Mouse (Mus musculus): ENCODE measurements around the gene Samd13. TPM values are rescaled to one million over a fixed set of nuclear protein-coding genes. Genes with fewer than 3 reads are reported as not detected.

Gene Samd13
- polyA plus RNA-seq, 1 experiment from 2014 or later, result 1.2 TPM

DNA sequence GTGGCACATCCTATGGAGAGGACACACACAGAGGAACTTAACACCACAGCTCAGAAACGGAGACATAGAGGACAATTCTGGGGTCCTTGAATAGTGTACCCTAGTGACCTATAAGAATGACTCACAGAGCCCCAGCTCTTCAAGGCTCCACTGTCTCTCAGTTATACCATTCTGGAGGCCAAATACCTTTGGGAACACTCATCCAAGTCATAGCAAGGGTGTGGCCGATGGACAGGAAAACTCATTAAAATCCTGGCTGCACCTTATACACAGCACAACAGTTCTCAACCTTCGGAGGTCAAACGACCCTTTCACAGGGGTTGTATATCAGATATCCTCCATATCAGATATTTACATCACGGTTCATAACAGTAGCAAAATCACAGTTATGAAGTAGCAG is 52.9 kb downstream of the Samd13 start:
- no peak overlapping the region for H3K9ac ChIP-seq (ENCODE audit: low read depth, low read length)
- no peak overlapping the region for H3K4me2 ChIP-seq (replicated peaks; ENCODE audit: low read depth, low read length)
- no peak overlapping the region for H3K4me3 ChIP-seq (ENCODE audit: low read length)
- H3K27ac ChIP-seq (ENCODE audit: low read depth, low read length), result no peak overlapping the region
- ATAC-seq (ENCODE audit: low FRiP score, low TSS enrichment), result no peak
- H3K36me3 ChIP-seq (ENCODE audit: control insufficient read depth, insufficient read depth, low read length), result no peaks in the 10 kb centered on the region
- no peaks in the 10 kb centered on the region for H3K27me3 ChIP-seq (ENCODE audit: control insufficient read depth, insufficient read depth, low read length)
- H3K4me1 ChIP-seq (ENCODE audit: control insufficient read depth, insufficient read depth, low read length), result peaks cover 12% of the 10 kb centered on the region
- WGBS, result 76% methylated on average over 5 of the region's 5 CpGs
- no peaks in the 10 kb centered on the region for H3K9me3 ChIP-seq (ENCODE audit: control insufficient read depth, low read length)

DNA sequence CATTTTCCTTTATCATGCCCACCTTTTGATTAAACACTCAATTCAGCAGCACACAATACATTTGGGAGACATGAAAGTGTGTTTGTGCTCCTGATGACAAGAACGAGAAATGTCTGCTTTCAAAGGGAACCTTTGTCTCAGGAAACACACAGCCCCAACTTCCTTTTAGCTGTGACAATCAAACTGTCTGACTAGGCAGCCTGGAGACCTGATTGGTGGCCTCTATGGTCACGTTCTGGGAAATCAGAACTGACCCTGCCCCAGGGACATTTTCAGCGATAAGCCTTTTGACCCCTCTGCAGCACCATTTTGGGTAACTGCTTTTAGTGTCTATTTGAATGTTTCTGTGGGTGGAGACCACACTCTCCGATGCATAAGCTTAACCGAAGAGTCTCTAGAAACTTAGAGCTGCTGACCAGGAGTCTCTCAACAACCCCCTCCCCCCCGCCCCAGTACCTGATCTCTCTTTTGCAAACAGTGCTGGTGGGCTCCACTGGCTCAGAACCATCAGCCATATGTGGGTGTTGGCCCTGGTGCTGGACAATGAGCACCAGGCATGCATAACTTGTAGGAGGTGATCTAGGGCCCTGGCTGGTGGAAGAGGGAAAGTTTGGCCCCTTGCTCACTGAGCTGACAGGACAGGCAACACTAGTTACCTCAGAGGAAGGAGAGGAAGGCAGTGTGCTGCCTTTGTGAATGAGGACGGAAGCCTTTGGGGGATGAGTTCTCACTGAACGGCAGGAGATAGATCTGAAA is 57.0 kb downstream of the Samd13 start:
- Histone ChIP-seq H3K27me3 (ENCODE audit: control insufficient read depth, insufficient read depth, low read length) (no peaks in the 10 kb centered on the region), H3K4me3 (ENCODE audit: low read length) (no peak overlapping the region), H3K36me3 (ENCODE audit: control insufficient read depth, insufficient read depth, low read length) (no peaks in the 10 kb centered on the region), H3K9me3 (ENCODE audit: control insufficient read depth, low read length) (no peaks in the 10 kb centered on the region), H3K4me1 (ENCODE audit: control insufficient read depth, insufficient read depth, low read length) (peaks cover 12% of the 10 kb centered on the region), H3K9ac (ENCODE audit: low read depth, low read length) (no peak overlapping the region), H3K4me2 (replicated peaks; ENCODE audit: low read depth, low read length) (no peak overlapping the region), H3K27ac (ENCODE audit: low read depth, low read length) (peak overlapping the region; percentile 19; the same call in 1 of the 2 replicates)
- ATAC-seq (ENCODE audit: low FRiP score, low TSS enrichment), result peak; percentile 91
- WGBS, result 40% methylated on average over 8 of the region's 8 CpGs

DNA sequence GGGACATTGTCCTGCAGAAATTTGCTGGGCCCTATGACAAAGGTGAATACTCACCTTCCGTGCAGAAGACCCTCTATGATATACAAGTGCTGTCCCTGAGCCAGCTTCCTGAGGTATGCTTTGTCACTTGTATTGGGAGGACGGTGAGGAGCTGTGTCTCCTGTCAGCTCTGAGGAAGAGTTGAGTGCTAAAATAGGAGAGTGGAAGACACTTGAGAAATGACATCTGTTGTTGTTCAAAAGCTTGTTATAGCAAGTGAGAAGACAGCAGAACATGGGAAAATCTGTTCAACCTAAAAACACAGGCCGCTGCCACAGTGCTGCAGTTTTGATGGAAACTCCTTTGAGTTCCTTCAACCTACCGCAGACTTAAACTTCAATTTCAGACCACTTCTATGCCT is 59.6 kb downstream of the Samd13 start:
- H3K4me1 ChIP-seq (ENCODE audit: control insufficient read depth, insufficient read depth, low read length), result peaks cover 12% of the 10 kb centered on the region
- H3K9ac ChIP-seq (ENCODE audit: low read depth, low read length), result no peak overlapping the region
- WGBS, result 84% methylated on average over 4 of the region's 4 CpGs
- H3K4me3 ChIP-seq (ENCODE audit: low read length), result no peak overlapping the region
- H3K27ac ChIP-seq (ENCODE audit: low read depth, low read length), result no peak overlapping the region
- no peaks in the 10 kb centered on the region for H3K36me3 ChIP-seq (ENCODE audit: control insufficient read depth, insufficient read depth, low read length)
- no peak for ATAC-seq (ENCODE audit: low FRiP score, low TSS enrichment)
- H3K9me3 ChIP-seq (ENCODE audit: control insufficient read depth, low read length), result no peaks in the 10 kb centered on the region
- H3K4me2 ChIP-seq (replicated peaks; ENCODE audit: low read depth, low read length), result no peak overlapping the region
- H3K27me3 ChIP-seq (ENCODE audit: control insufficient read depth, insufficient read depth, low read length), result no peaks in the 10 kb centered on the region

DNA sequence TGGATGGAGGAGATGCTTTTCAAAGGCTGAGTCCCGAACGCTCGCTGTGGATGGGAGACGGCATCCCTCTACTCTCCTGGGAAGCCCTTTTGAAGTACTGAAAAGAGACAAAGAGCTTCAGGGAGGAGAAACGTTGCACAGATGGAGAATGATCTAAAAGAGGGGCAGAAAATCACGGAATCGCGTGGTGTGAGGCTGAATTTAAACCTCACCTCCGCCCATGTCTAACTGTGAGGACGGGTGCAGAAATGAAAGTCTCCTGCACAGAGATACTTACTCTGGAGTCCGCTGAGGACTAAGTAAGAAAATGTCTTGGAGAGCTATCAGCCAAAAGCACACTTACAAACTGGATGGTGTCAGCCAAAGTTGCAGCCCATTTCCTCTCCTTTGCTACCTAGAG is 63.4 kb downstream of the Samd13 start:
- Histone ChIP-seq H3K4me1 (ENCODE audit: control insufficient read depth, insufficient read depth, low read length) (no peaks in the 10 kb centered on the region), H3K9me3 (ENCODE audit: control insufficient read depth, low read length) (no peaks in the 10 kb centered on the region), H3K27me3 (ENCODE audit: control insufficient read depth, insufficient read depth, low read length) (no peaks in the 10 kb centered on the region), H3K36me3 (ENCODE audit: control insufficient read depth, insufficient read depth, low read length) (no peaks in the 10 kb centered on the region), H3K4me2 (replicated peaks; ENCODE audit: low read depth, low read length) (no peak overlapping the region), H3K27ac (ENCODE audit: low read depth, low read length) (no peak overlapping the region), H3K4me3 (ENCODE audit: low read length) (no peak overlapping the region), H3K9ac (ENCODE audit: low read depth, low read length) (no peak overlapping the region)
- no peak for ATAC-seq (ENCODE audit: low FRiP score, low TSS enrichment)
- WGBS, result 83% methylated on average over 11 of the region's 11 CpGs

DNA sequence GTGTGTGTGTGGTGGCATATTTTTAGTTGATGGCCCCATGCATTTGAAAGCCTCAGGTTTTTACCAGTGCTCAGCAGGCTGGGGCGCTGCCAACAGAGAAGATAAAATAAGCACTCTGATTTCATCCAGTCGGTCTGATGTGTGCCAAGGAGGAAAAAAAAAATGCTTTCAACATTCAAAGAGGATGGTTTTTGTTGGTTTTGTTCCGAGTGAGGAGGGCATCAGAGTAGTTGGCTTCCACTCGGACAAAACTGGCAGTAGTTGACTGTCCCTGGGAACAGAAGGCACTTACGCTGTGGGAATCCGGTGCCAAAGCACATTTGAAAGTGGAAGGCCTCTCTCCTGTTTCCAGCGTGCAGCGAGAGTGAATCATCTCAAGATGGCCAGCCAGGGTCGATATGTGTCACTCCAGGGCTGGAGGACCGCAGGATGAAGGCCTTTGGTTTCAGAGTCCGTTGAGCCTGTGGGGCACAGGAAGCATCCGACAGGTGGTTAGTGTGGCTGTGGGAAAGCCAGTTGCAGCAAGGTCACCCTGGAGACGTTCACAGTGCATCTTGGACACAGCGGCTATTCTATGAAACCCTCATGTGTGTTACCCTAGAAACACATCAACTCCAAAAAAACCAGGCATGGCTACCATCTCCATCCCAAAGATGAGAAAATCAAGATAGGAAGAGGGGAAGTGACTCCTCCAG is 64.7 kb downstream of the Samd13 start:
- 92% methylated on average over 14 of the region's 14 CpGs for WGBS
- Histone ChIP-seq H3K4me2 (replicated peaks; ENCODE audit: low read depth, low read length) (no peak overlapping the region), H3K36me3 (ENCODE audit: control insufficient read depth, insufficient read depth, low read length) (no peaks in the 10 kb centered on the region), H3K4me3 (ENCODE audit: low read length) (no peak overlapping the region), H3K27ac (ENCODE audit: low read depth, low read length) (no peak overlapping the region), H3K9me3 (ENCODE audit: control insufficient read depth, low read length) (no peaks in the 10 kb centered on the region), H3K4me1 (ENCODE audit: control insufficient read depth, insufficient read depth, low read length) (no peaks in the 10 kb centered on the region), H3K9ac (ENCODE audit: low read depth, low read length) (no peak overlapping the region), H3K27me3 (ENCODE audit: control insufficient read depth, insufficient read depth, low read length) (no peaks in the 10 kb centered on the region)
- no peak for ATAC-seq (ENCODE audit: low FRiP score, low TSS enrichment)

DNA sequence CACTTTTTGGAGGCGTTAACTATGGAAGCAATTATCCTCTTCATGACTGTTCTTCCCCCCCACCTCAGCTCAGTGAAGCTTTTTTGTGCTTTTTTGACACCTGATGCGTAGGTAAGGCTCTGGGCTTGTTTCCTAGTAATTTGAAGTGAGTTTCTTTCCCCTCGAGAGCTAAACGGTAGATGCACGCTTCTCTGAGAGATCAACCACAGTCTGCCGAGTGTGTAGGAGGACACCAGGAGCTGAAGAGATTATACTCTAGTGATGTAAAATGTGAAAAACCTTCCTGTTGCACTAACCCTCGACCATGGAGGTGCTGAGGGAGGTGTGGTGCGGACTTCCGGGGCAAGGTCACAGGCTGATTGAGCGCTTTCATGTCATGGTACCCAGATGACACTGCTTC is 65.3 kb downstream of the Samd13 start:
- H3K27ac ChIP-seq (ENCODE audit: low read depth, low read length), result no peak overlapping the region
- H3K9ac ChIP-seq (ENCODE audit: low read depth, low read length), result no peak overlapping the region
- no peaks in the 10 kb centered on the region for H3K4me1 ChIP-seq (ENCODE audit: control insufficient read depth, insufficient read depth, low read length)
- H3K36me3 ChIP-seq (ENCODE audit: control insufficient read depth, insufficient read depth, low read length), result no peaks in the 10 kb centered on the region
- 76% methylated on average over 10 of the region's 10 CpGs for WGBS
- H3K9me3 ChIP-seq (ENCODE audit: control insufficient read depth, low read length), result no peaks in the 10 kb centered on the region
- ATAC-seq (ENCODE audit: low FRiP score, low TSS enrichment), result no peak
- no peak overlapping the region for H3K4me3 ChIP-seq (ENCODE audit: low read length)
- H3K27me3 ChIP-seq (ENCODE audit: control insufficient read depth, insufficient read depth, low read length), result no peaks in the 10 kb centered on the region
- no peak overlapping the region for H3K4me2 ChIP-seq (replicated peaks; ENCODE audit: low read depth, low read length)

DNA sequence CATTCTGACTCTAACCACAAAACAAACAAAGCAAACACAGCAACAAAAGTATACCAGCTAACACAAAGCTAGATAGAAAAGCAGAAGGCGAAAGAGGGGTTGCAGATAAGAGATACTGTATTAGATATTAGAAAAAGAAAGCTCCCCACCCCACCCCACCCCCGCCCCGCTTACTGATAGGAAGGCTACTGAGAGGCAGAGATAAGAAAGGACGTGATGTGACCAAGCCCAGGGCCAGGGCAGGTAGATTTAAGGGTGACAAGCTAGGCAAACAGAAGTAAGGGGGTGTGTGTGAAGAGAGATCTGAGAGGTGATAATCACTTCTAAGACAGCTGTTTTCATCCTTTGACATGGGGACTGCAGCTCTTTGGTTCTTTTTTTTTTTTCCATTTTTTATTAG is 67.0 kb downstream of the Samd13 start:
- H3K9ac ChIP-seq (ENCODE audit: low read depth, low read length), result no peak overlapping the region
- no peak for ATAC-seq (ENCODE audit: low FRiP score, low TSS enrichment)
- 89% methylated on average over 4 of the region's 4 CpGs for WGBS

DNA sequence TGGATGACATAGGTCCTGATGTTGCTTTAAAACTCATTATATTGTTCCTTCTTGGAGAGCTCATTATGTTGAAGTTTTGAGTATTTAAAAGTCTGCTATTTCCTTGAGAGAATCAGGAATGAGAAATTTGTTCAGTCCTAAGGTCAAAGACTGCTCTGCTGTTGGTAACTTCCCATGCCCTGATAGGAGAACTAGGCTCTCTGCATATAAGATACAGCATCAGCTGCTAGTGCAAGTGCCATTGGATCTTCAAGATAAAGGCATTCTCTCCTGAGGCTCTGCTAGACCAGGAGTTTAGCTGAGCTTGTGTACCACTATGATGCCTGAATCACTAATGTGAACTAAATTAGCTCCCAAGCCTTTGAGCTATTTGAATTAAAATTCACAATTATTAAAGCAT is 67.4 kb downstream of the Samd13 start:
- no peak overlapping the region for H3K4me2 ChIP-seq (replicated peaks; ENCODE audit: low read depth, low read length)
- H3K36me3 ChIP-seq (ENCODE audit: control insufficient read depth, insufficient read depth, low read length), result no peaks in the 10 kb centered on the region
- H3K9me3 ChIP-seq (ENCODE audit: control insufficient read depth, low read length), result no peaks in the 10 kb centered on the region
- H3K27me3 ChIP-seq (ENCODE audit: control insufficient read depth, insufficient read depth, low read length), result no peaks in the 10 kb centered on the region
- no peak overlapping the region for H3K27ac ChIP-seq (ENCODE audit: low read depth, low read length)
- H3K9ac ChIP-seq (ENCODE audit: low read depth, low read length), result no peak overlapping the region
- no peak for ATAC-seq (ENCODE audit: low FRiP score, low TSS enrichment)
- H3K4me1 ChIP-seq (ENCODE audit: control insufficient read depth, insufficient read depth, low read length), result no peaks in the 10 kb centered on the region
- no peak overlapping the region for H3K4me3 ChIP-seq (ENCODE audit: low read length)

More for the DNA sequence above, 67.0 kb downstream of the Samd13 start:
- Histone ChIP-seq H3K27me3 (ENCODE audit: control insufficient read depth, insufficient read depth, low read length) (no peaks in the 10 kb centered on the region), H3K36me3 (ENCODE audit: control insufficient read depth, insufficient read depth, low read length) (no peaks in the 10 kb centered on the region), H3K9me3 (ENCODE audit: control insufficient read depth, low read length) (no peaks in the 10 kb centered on the region), H3K4me2 (replicated peaks; ENCODE audit: low read depth, low read length) (no peak overlapping the region), H3K4me1 (ENCODE audit: control insufficient read depth, insufficient read depth, low read length) (no peaks in the 10 kb centered on the region), H3K4me3 (ENCODE audit: low read length) (no peak overlapping the region), H3K27ac (ENCODE audit: low read depth, low read length) (no peak overlapping the region)

DNA sequence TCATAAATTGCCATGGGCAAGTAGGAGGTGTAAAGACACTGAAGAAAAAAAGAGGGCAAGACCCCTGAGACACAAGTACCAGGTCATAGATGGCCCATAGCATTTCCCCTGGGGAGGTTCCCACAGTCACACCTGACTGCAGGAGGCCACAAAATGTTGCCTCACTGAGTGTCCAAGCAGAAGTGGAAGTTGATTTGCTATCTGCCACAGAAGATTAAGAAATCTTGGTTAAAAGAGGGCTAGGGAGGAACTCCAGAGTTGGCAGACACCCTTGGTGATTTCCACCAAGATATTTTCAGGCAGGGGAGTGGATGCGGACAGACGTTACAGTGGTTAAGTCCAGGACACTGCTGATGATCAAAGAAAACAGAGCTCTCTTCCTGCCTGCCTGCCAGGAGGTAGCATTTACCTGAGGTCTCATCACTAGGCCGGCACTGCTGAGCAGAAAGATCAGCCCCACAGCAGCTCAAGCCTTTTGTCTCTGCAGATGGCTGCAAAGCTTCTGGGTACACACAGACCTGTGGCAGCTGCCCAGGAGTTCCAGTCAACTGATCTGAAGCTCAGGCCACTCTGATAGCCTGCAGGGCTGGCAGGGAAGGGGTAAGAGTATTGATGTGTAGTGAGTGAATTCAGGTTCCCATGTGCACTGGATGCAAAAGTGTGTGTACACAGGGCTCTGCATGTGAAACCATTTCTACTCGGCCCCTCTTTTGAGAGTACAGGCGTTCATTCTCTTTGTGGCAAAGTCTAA is 68.7 kb downstream of the Samd13 start:
- Histone ChIP-seq H3K4me1 (ENCODE audit: control insufficient read depth, insufficient read depth, low read length) (no peaks in the 10 kb centered on the region), H3K36me3 (ENCODE audit: control insufficient read depth, insufficient read depth, low read length) (no peaks in the 10 kb centered on the region), H3K27me3 (ENCODE audit: control insufficient read depth, insufficient read depth, low read length) (no peaks in the 10 kb centered on the region), H3K9me3 (ENCODE audit: control insufficient read depth, low read length) (no peaks in the 10 kb centered on the region), H3K4me3 (ENCODE audit: low read length) (no peak overlapping the region), H3K27ac (ENCODE audit: low read depth, low read length) (no peak overlapping the region), H3K9ac (ENCODE audit: low read depth, low read length) (no peak overlapping the region), H3K4me2 (replicated peaks; ENCODE audit: low read depth, low read length) (no peak overlapping the region)
- 68% methylated on average over 5 of the region's 5 CpGs for WGBS
- ATAC-seq (ENCODE audit: low FRiP score, low TSS enrichment), result no peak
